Mouse (Mus musculus) heart, adult 2 months (tissue): Measurements from ENCODE around the gene Psmb10.

Source experiments
- CTCF ChIP-seq: fragments of 200-600 bp; IDR thresholded peaks from 2 replicates; pipeline ENCODE4 v1.8.1; 2022; ENCODE audit warnings: antibody characterized with exemption, mild to moderate bottlenecking, moderate library complexity
- EP300 ChIP-seq: fragments of 200-500 bp; IDR thresholded peaks from 2 replicates; pipeline ENCODE4 v1.6.1; 2011; ENCODE audit warnings: low read depth, low read length, control low read depth; ENCODE audit not compliant: insufficient read depth
- POLR2A ChIP-seq: fragments of 200-500 bp; IDR thresholded peaks from 2 replicates; pipeline ENCODE4 v1.6.1; 2011; ENCODE audit warnings: mild to moderate bottlenecking, low read depth, low read length, control low read depth; ENCODE audit not compliant: insufficient read depth

DNA sequence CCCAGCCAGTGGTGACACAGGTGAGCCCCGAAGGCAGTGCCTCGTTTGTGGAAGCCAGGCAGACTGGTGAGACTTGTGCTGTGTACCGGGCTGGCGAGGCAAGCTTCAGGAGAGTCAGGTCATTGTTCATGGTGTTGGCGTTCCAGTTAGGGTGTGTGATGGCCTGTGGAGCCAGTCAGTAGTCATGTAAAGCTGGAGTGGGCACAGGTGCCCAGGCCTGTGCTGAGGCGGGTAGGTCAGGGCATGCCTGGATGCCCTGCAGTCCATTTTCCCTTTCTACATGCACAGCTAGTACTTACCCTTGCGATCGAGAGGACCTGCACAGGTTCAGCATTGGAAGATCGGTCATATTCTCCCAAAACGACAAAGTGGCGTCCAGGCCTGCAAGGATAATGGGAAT, 5.7 kb downstream of the Psmb10 start:
- no peak for TF ChIP-seq POLR2A
- TF ChIP-seq EP300, result no peak
- no peak for TF ChIP-seq CTCF
